Mouse (Mus musculus) retina, embryonic 14.5 days (tissue): ENCODE results near the gene Tmem151a.
"Not testable (repeated sequence)": the region's sequence is repeated elsewhere in the genome, so short reads cannot be mapped to it uniquely, and the experiment has no call there.

Source experiments
- DNase-seq: peaks from one replicate; pipeline ENCODE4 v3.0.0-alpha.2; 2015; ENCODE audit warnings: low spot score

The Tmem151a gene

GRCm38 (mm10) chr19:5094243-5094632 is 8.9 kb upstream of the Tmem151a start:
- DNase-seq: peak; percentile 98

- no peak for DNase-seq
Observed at GRCm38 (mm10) chr19:5093481-5094242, 8.3 kb upstream of the Tmem151a start.

GRCm38 (mm10) chr19:5092083-5092482 is 6.8 kb upstream of the Tmem151a start:
- no peak for DNase-seq

- no peak for DNase-seq
Observed at GRCm38 (mm10) chr19:5089324-5089723, 4.0 kb upstream of the Tmem151a start.

- peak; percentile 99 for DNase-seq
Observed at GRCm38 (mm10) chr19:5087884-5088728, 2.8 kb upstream of the Tmem151a start, which contains the start of gene Yif1a. Yif1a (plus strand) TSS chr19:5088538.

- not testable (repeated sequence) for DNase-seq
Observed at GRCm38 (mm10) chr19:5086533-5086932, 1.2 kb upstream of the Tmem151a start.

GRCm38 (mm10) chr19:5084834-5085144 is 542 bp downstream of the Tmem151a start:
- DNase-seq: no peak

- DNase-seq: no peak
Observed at GRCm38 (mm10) chr19:5083961-5084833, 1.1 kb downstream of the Tmem151a start.

GRCm38 (mm10) chr19:5082596-5082995 is 2.7 kb downstream of the Tmem151a start:
- DNase-seq: no peak

GRCm38 (mm10) chr19:5082005-5082404 is 3.3 kb downstream of the Tmem151a start:
- no peak for DNase-seq

- DNase-seq: no peak
Observed at GRCm38 (mm10) chr19:5079279-5079678, 6.1 kb downstream of the Tmem151a start.

- no peak for DNase-seq
Observed at GRCm38 (mm10) chr19:5073518-5073917, 11.8 kb downstream of the Tmem151a start.

GRCm38 (mm10) chr19:5073028-5073427 is 12.3 kb downstream of the Tmem151a start:
- DNase-seq: peak; percentile 86

- no peak for DNase-seq
Observed at GRCm38 (mm10) chr19:5072389-5073019, 12.8 kb downstream of the Tmem151a start.

- peak; percentile 85 for DNase-seq
Observed at GRCm38 (mm10) chr19:5071545-5072369, 13.6 kb downstream of the Tmem151a start.

- DNase-seq: no peak
Observed at GRCm38 (mm10) chr19:5071077-5071476, 14.3 kb downstream of the Tmem151a start.

- DNase-seq: no peak
Observed at GRCm38 (mm10) chr19:5069978-5070377, 15.4 kb downstream of the Tmem151a start.

- no peak for DNase-seq
Observed at GRCm38 (mm10) chr19:5069486-5069885, 15.8 kb downstream of the Tmem151a start.

GRCm38 (mm10) chr19:5068570-5069234 is 16.6 kb downstream of the Tmem151a start:
- DNase-seq: no peak

- peak; percentile 61 for DNase-seq
Observed at GRCm38 (mm10) chr19:5067867-5068569, 17.3 kb downstream of the Tmem151a start, which contains the start of gene Cd248. Cd248 (plus strand) TSS chr19:5068078.
